Mouse (Mus musculus) stomach, adult 2 months (tissue): ENCODE measurements around the gene Mtrr. TPM values are rescaled to one million over a fixed set of nuclear protein-coding genes. Genes with fewer than 3 reads are reported as not detected.

ENCODE experiments used
- polyA plus RNA-seq: library from polyadenylated mRNA; depleted of rRNA; stranded (reverse); fragments of >200 nt; gene quantifications from 2 replicates; pipeline ENCODE4 v1.2.3, GENCODE M21; 2012; rRNA removed

Mtrr gene
- polyA plus RNA-seq, result 2.0 and 2.3 TPM in 2 replicates

DNA sequence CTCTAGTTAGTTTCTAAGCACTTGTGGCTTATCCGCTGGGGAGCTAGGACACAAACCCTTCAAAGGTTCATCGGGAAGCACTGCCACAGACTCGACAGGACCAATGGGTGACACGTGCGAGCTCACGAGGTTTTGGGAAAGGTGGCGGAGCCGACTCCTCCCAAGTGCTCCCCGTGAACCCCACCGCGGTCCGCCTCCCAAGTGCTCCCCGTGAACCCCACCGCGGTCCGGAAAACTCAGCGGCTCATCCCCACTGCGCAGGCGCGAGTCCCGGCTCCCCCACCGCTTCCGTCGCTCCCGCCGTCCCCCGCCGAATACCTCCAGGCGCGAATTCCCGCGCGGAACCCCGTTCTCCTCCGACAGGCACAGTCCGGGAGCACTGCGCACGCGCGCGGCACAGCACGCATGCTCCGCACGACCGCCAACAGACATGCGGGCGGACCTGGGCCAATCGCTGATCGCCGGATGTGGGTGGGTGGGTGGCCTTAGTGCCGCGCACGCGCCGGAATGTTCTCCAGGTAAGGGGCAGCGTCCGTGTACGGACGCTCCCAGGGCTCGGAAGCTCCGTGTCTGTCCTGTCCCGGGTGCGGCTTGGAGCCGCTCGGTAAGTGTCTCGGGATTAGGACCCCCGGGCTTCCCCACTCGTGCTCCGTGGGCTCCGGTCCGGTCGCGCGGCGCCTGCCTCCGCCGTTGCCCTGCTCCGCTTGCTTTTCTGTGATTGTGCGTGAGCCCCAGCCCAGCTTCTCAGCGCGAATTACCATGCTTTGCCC is at the start of gene Mtrr, which contains the start of gene Fastkd3:
TSS of gene Mtrr (minus strand) at position 403 of the 770 bp plus-strand sequence.
TSS of gene Fastkd3 (plus strand) at position 488 of the 770 bp plus-strand sequence.

DNA sequence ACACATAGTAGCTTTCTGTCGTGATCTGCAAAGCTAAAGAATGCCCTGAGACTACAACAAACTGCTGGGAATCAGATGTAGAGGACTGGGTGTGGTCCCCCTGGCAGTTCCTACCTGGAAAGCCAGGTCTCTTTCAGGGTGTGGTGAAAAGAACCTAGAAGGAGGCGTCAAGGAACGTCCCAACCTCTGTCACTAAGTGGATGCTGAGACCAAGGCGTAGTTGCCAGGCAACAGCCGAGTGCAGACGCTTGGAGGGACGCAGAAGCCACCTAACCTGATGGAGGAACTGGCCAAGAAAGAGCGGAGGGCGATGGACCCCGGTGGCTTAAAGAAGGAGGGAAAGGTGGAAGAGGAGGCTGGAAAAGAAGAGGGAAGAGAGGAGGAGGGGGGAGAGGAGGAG is 15.2 kb upstream of the Mtrr start, which contains the start of gene 1700001L19Rik:
TSS of gene 1700001L19Rik (plus strand) at position 223 of the 400 bp plus-strand sequence.

Other genes with a start within 250 kb of the Mtrr start
- 1.7 and 2.8 TPM in 2 replicates for gene Fastkd3, start 85 bp upstream of the Mtrr start, polyA plus RNA-seq
- 0.06 TPM in 1 of 2 replicates, not detected in the other for gene 1700001L19Rik, start 15.3 kb upstream of the Mtrr start, polyA plus RNA-seq